Mouse (Mus musculus) NIH3T3 (cell line): ENCODE measurements around the gene Qrfp.

Experiments
- DNase-seq: peaks from one replicate; pipeline ENCODE4 v3.0.0-alpha.2; 2012; ENCODE audit warnings: low read depth

The Qrfp gene

DNA sequence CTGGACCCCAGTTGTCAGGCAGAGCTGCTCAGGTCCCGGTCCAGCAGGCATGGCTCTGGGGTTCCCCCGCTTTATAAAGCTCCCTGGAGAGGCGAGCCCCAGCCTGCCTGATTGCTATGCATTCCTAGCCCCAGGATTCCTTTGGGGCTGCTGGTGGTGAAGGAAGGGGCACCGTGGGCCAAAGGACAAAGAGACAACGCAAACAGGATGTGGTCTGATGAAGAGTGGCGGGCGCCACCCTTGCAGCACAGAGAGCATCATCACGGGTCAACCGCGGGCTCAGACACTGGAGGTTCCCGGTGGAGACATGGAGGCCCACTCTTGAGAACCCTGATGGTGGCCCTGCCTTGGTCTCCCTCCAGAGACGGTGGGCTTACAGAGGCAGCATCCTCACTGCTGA lies at the start of gene Qrfp:
Qrfp (minus strand) TSS at position 137 of the 400 bp plus-strand sequence.
- no peak for DNase-seq

DNA sequence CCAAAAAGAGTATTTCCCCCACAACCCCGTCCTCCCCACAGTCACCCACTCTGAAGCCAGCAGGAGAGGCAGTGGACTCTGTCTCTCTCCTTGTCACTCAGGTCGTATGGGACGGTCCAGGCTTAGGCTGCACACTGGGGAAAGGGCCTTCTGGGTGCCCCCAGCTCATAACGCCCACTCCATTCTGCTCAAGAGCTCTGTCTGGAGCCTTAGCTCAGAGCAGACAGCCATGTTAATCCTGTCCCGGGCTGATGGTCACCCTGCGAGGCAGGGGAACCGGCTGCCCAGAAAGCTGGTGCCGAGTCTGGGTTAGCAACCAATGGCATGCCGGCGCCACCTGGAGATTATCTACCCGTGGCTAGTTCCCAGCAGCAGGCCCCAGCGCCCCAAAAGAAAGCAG lies 48.1 kb upstream of the Qrfp start:
- no peak for DNase-seq

DNA sequence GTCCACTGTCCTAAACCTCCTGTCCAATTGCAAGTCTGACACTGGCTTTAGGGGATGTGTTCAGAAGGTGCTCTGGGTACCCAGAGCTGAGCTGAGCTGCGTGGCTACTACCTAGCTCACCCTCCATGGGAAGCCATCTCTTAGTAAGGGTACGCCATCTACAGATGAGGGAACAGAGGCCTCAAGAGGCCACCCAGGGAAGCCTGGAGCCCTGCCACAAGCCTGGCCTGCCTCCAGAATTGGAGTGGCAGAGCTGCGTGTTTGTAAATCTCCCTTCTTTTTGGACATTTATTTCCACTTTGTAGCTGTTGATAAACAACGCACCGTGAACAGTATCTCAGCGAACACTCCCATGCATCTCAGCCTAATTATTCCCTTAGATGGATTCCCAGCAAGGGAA lies 46.8 kb upstream of the Qrfp start:
- DNase-seq, result peak; percentile 17

DNA sequence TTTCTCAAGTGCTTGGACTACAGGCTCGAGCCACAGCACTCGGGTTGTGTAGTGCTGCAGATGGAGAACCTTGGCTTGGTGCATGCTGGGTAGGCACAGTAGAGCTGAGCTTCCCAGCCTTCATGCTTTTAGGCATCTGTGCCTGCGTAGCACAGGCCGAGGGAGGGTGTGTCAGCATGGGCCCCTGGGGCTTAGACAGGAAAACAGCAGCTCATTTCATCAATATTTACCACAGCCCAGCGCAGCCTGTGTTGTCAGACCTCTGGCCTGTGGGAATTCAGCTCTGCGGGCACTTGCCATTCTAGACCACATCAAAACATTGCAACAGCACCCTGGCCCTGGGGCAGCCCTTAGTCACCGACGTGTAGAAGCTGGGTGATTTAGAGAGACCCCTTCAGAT lies 45.6 kb upstream of the Qrfp start:
- DNase-seq, result peak; percentile 45

DNA sequence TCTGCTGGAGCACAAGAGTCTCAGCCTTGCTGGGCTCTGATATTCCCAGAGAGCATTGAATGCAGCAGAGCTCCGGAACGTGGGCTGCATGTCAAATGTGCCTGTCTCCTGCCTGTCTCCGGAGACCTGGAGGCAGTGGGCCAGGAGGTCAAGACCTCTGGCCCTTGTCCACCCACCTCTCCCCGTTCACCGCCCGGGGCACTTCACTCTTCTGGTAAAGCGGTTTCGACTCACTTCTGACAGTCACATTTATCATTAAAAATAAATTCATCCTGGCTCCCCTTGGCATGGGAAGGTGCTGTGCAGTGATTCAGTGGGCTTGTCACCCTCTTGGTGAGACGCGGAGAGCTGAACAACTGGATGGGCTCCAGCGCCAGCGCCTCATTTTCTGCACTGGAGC lies 39.8 kb upstream of the Qrfp start:
- peak; percentile 80 for DNase-seq

GRCm38 (mm10) chr2:31847908-31848307 lies 37.5 kb upstream of the Qrfp start:
- DNase-seq, result no peak

GRCm38 (mm10) chr2:31846692-31847660 lies 36.6 kb upstream of the Qrfp start:
- no peak for DNase-seq

GRCm38 (mm10) chr2:31845896-31846691 lies 35.7 kb upstream of the Qrfp start, which contains the start of gene Fibcd1:
Gene Fibcd1, minus strand, starts transcription at chr2:31846005.
- DNase-seq, result no peak

GRCm38 (mm10) chr2:31845512-31845895 lies 35.1 kb upstream of the Qrfp start:
- DNase-seq, result no peak

DNA sequence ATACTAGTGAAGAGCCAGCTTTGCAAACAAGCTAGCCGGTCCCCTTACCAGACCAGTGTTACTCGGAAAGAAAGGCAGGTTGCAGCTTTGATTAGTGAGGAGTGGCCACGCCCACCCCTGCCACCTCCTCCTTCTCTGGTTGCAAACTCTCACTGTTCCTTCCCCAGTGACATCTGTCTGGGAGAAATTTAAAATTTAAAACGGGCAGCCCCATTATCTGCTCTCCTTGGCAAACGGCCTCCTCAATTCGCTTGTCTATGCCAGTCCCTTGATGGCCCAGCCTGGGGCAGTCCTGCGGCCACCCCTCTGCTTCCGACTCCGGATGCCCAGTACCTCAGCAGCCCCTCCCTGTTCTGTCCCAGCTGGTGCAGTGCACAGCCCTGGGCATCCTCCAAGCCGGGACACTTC lies 34.4 kb upstream of the Qrfp start:
- DNase-seq, result no peak

DNA sequence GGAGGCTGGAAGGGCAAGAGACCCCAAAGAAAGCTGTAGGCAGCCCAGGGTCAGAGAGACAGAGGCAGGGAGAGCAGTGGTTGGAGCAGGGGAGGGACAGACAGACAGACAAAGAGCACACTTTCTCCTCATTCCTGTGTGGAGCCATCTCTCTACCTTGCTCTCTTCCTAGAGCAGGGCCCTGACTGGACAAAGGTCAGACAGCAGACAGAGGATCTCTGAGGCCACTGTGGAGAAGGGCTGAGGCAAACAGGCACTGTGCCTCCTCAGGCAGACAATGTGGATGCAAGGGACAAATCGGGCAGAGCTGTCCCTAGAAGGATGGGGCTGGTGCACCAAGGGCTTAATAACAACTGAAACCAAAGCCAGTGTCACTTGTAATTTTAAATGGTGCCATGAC lies 28.5 kb upstream of the Qrfp start:
- no peak for DNase-seq

DNA sequence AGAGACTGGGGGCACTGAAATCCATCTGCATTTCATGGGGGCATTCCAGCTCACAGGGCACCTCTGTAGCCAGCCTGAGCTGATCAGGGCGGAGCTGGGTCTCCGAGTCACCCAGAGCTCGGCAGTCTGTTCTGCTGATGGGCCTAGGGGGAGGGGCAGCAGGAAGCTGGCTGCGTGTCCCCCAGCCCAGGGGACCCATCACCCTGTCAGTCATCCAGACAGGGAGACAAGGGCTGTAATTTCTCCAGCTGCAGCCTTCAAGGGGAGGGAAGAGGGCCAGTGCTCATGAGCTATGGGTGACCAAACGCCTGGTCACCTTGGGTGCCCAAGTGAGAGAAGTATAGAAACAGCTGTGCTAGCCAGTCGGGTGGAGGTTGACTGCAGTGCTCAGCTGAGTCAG lies 26.6 kb upstream of the Qrfp start:
- peak; percentile 22 for DNase-seq

GRCm38 (mm10) chr2:31836091-31836490 lies 25.7 kb upstream of the Qrfp start:
- DNase-seq, result no peak

GRCm38 (mm10) chr2:31828311-31828825 lies 18.0 kb upstream of the Qrfp start:
- no peak for DNase-seq

GRCm38 (mm10) chr2:31827877-31828276 lies 17.5 kb upstream of the Qrfp start:
- peak; percentile 29 for DNase-seq

DNA sequence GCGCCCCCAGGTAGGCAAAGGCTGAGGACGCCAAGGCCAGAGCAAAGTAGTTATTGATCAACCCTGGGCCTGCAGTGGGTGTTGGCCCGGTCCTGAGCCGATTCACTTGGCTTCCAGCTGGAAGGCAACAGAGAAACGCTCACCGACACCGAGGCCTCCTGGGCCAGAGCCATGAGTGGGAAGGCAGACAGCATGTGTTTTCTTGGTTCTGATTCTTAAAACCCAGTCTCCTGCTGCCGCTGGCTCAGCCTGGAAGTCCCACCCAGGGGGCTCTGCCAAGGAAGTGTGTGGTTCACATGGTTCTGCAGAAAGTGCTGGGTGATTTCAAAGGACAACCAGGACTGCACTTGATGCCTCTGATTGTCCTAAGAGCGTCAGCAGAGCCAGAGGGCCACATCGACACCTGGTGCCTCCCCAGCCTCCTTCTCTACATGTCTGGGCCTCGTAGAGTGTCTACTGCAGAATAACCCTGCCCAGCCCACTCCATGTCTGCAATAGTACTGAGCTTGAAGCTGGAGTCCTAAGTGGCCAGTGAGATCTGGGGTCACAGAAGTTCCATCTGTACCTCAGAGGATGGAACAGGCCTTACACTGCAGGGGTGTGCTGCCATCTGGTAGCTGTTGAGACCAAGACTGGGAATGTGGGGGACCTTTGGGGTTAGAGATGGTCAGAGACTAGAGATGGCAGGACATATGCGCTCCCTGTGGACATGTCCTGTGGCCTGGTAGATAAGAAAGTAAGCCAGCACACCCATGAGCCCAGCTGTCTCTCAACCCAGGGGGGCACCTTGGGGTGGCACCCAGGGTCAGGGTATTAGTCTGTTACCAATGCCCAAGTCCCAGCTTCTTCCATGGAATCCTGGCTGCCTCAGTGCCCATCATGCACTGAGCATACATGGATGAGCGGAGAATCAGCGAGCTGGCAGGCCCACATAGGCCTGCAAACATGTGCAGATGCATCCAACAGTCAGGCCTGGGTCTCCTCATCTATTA lies 16.0 kb upstream of the Qrfp start:
- DNase-seq, result no peak

DNA sequence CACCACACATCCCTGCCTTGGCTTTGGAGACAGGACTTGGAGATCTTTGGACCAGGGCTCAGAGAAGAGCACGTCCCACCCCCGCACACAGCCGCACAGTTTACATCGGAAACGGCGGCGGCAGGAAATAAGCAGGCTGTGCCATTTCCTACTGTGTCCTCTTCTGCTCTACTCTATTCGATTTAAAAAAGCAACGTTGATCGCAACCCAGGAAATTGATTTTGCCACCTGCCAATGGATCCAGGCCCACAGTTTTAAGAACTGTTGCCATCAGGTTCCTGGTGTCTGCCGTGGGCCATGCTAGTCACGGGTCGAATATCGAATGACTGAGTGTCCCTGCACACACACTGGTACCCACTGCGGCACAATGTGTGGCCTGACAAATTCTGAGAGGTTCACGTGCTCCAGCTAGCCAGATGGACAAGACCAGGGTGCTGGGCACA lies 15.1 kb upstream of the Qrfp start:
- no peak for DNase-seq

DNA sequence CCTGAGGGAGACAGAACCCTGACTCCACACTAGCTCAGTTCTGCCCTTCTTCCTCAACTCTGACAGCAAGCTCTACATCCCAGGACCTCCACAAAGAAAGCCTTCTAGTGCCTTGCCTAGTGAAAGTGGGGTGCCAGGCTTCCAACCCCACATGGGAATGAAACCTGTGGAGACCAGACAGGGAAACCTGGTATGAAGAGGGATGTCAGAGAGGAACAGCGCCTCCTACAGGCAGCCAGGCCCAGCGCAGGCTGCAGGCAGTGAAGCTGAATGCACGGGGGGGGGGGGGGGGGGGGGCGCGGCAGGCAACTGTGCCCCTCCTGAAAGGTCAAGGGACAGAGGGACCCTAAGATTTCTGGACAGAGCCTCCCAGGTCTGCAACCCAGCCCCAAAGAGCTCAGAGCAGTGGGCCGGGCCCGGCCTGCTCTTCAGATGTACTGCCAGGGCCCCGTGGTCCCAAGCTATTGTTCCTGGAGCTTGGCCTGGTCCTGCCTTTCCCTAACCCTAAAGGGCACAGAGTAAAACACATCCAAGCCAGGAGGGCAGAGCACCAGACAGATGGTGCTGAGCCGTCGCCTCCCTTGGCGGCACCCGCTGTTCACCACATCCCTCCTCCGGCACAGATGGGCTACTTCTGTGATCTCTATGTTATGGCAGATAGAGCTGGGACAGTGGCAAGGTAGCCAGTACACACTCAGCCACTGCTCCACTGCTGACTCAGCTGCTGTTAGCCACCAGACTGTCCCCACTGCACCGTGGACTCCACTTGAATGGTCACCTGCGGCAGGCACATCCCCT lies 13.8 kb upstream of the Qrfp start:
- peak; percentile 51 for DNase-seq

- DNase-seq, result peak; percentile 13
These were observed 12.4 kb upstream of the Qrfp start for GRCm38 (mm10) chr2:31822524-31823371.

DNA sequence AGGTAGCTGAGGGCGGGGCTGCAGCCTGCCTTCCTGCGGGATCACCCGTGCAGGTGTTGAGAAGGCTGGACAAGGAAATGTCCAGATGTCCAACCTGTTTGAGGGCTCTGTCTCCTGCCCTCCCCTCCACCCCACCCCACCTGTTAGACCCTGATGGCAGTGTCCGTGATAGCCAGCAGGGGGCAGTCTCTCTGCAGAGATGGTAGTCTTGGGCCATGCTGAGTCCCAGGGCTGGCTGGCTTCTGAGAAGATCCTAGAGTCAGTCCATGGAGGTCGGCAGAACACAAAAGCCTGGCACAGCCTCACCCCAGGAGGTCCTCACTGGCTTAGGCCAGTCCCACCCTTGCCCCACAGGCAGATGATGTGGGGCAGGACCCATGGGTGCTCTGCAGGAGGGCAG lies 5.0 kb upstream of the Qrfp start:
- DNase-seq, result peak; percentile 82
